Mouse (Mus musculus): Measurements from ENCODE around the gene Tcf12. TPM values are rescaled to one million over a fixed set of nuclear protein-coding genes. Genes with fewer than 3 reads are reported as not detected.

The Tcf12 gene
- polyA plus RNA-seq, 1 experiment from 2014 or later: 29.7 TPM

- no peak overlapping the region for H3K9ac ChIP-seq
- peak overlapping the region; percentile 37; the same call in 1 of the 2 replicates for H3K27ac ChIP-seq (replicated peaks)
- no peak overlapping the region for H3K4me2 ChIP-seq
- H3K4me3 ChIP-seq: no peak overlapping the region
- no peaks in the 10 kb centered on the region for H3K9me3 ChIP-seq
- 52% methylated on average over 2 of the region's 2 CpGs for WGBS
- H3K4me1 ChIP-seq: peaks cover 9% of the 10 kb centered on the region; the same call in 1 of the 2 replicates
- ATAC-seq (ENCODE audit: extremely low read depth, insufficient number of reproducible peaks, low FRiP score, low TSS enrichment): no peak
- H3K36me3 ChIP-seq: peaks cover 74% of the 10 kb centered on the region
- H3K27me3 ChIP-seq (replicated peaks): no peaks in the 10 kb centered on the region
Measured at GRCm38 (mm10) chr9:71874761-71875160, 236.9 kb downstream of the Tcf12 start.

- WGBS: 74% methylated on average over 3 of the region's 3 CpGs
- ATAC-seq (ENCODE audit: extremely low read depth, insufficient number of reproducible peaks, low FRiP score, low TSS enrichment): no peak
- H3K9ac ChIP-seq: no peak overlapping the region
- no peaks in the 10 kb centered on the region for H3K27me3 ChIP-seq (replicated peaks)
- H3K27ac ChIP-seq (replicated peaks): peak overlapping the region; percentile 37; the same call in 1 of the 2 replicates
- peaks cover 77% of the 10 kb centered on the region for H3K36me3 ChIP-seq
- H3K4me3 ChIP-seq: no peak overlapping the region
- no peak overlapping the region for H3K4me2 ChIP-seq
- H3K4me1 ChIP-seq: peaks cover 6% of the 10 kb centered on the region; the same call in 1 of the 2 replicates
- no peaks in the 10 kb centered on the region for H3K9me3 ChIP-seq
Measured at GRCm38 (mm10) chr9:71874035-71874572, 237.6 kb downstream of the Tcf12 start.

- Histone ChIP-seq H3K27me3 (replicated peaks) (no peaks in the 10 kb centered on the region), H3K9ac (no peak overlapping the region), H3K4me1 (peaks cover 15% of the 10 kb centered on the region), H3K9me3 (no peaks in the 10 kb centered on the region), H3K27ac (replicated peaks) (no peak overlapping the region), H3K4me2 (no peak overlapping the region), H3K36me3 (peaks cover 44% of the 10 kb centered on the region), H3K4me3 (no peak overlapping the region)
- no peak for ATAC-seq (ENCODE audit: extremely low read depth, insufficient number of reproducible peaks, low FRiP score, low TSS enrichment)
- WGBS: 91% methylated on average over 7 of the region's 7 CpGs
Measured at GRCm38 (mm10) chr9:71863338-71863737, 248.3 kb downstream of the Tcf12 start.

GRCm38 (mm10) chr9:71861629-71862028 is 250.0 kb downstream of the Tcf12 start:
- Histone ChIP-seq H3K4me3 (no peak overlapping the region), H3K9me3 (no peaks in the 10 kb centered on the region), H3K4me1 (peaks cover 15% of the 10 kb centered on the region), H3K27ac (replicated peaks) (no peak overlapping the region), H3K27me3 (replicated peaks) (no peaks in the 10 kb centered on the region), H3K4me2 (no peak overlapping the region), H3K9ac (no peak overlapping the region), H3K36me3 (peaks cover 46% of the 10 kb centered on the region)
- no peak for ATAC-seq (ENCODE audit: extremely low read depth, insufficient number of reproducible peaks, low FRiP score, low TSS enrichment)
- WGBS: 58% methylated on average over 2 of the region's 2 CpGs

- peaks cover 65% of the 10 kb centered on the region for H3K36me3 ChIP-seq
Measured at GRCm38 (mm10) chr9:71857926-71858325, 253.7 kb downstream of the Tcf12 start.

GRCm38 (mm10) chr9:71853904-71854303 is 257.8 kb downstream of the Tcf12 start:
- ATAC-seq (ENCODE audit: extremely low read depth, insufficient number of reproducible peaks, low FRiP score, low TSS enrichment): no peak
- no peaks in the 10 kb centered on the region for H3K4me1 ChIP-seq

More at GRCm38 (mm10) chr9:71857926-71858325, 253.7 kb downstream of the Tcf12 start:
- 94% methylated on average over 1 of the region's 1 CpGs for WGBS
- H3K4me2 ChIP-seq: no peak overlapping the region
- no peak overlapping the region for H3K4me3 ChIP-seq
- peaks cover 15% of the 10 kb centered on the region for H3K4me1 ChIP-seq
- H3K9me3 ChIP-seq: no peaks in the 10 kb centered on the region
- no peak for ATAC-seq (ENCODE audit: extremely low read depth, insufficient number of reproducible peaks, low FRiP score, low TSS enrichment)
- no peak overlapping the region for H3K9ac ChIP-seq
- H3K27ac ChIP-seq (replicated peaks): no peak overlapping the region
- no peaks in the 10 kb centered on the region for H3K27me3 ChIP-seq (replicated peaks)

GRCm38 (mm10) chr9:71850283-71850682 is 261.4 kb downstream of the Tcf12 start:
- Histone ChIP-seq H3K9ac (no peak overlapping the region), H3K36me3 (peaks cover 92% of the 10 kb centered on the region), H3K4me1 (peaks cover 8% of the 10 kb centered on the region), H3K4me3 (no peak overlapping the region), H3K9me3 (no peaks in the 10 kb centered on the region), H3K27ac (replicated peaks) (no peak overlapping the region), H3K4me2 (no peak overlapping the region), H3K27me3 (replicated peaks) (no peaks in the 10 kb centered on the region)
- 90% methylated on average over 1 of the region's 1 CpGs for WGBS
- no peak for ATAC-seq (ENCODE audit: extremely low read depth, insufficient number of reproducible peaks, low FRiP score, low TSS enrichment)

More at GRCm38 (mm10) chr9:71853904-71854303, 257.8 kb downstream of the Tcf12 start:
- no peak overlapping the region for H3K4me3 ChIP-seq
- H3K9me3 ChIP-seq: no peaks in the 10 kb centered on the region
- no peak overlapping the region for H3K9ac ChIP-seq
- WGBS: 78% methylated on average over 3 of the region's 3 CpGs
- peaks cover 90% of the 10 kb centered on the region for H3K36me3 ChIP-seq
- H3K27me3 ChIP-seq (replicated peaks): no peaks in the 10 kb centered on the region
- H3K27ac ChIP-seq (replicated peaks): no peak overlapping the region
- no peak overlapping the region for H3K4me2 ChIP-seq

GRCm38 (mm10) chr9:71848392-71848791 is 263.3 kb downstream of the Tcf12 start:
- Histone ChIP-seq H3K36me3 (peaks cover 90% of the 10 kb centered on the region), H3K4me2 (no peak overlapping the region), H3K4me3 (no peak overlapping the region), H3K27ac (replicated peaks) (no peak overlapping the region), H3K27me3 (replicated peaks) (no peaks in the 10 kb centered on the region), H3K9me3 (no peaks in the 10 kb centered on the region), H3K9ac (no peak overlapping the region), H3K4me1 (peaks cover 8% of the 10 kb centered on the region)
- no peak for ATAC-seq (ENCODE audit: extremely low read depth, insufficient number of reproducible peaks, low FRiP score, low TSS enrichment)
- WGBS: 92% methylated on average over 3 of the region's 3 CpGs

- WGBS: 87% methylated on average over 9 of the region's 9 CpGs
Measured at GRCm38 (mm10) chr9:71847921-71848320, 263.8 kb downstream of the Tcf12 start.

GRCm38 (mm10) chr9:71841850-71842249 is 269.8 kb downstream of the Tcf12 start:
- Histone ChIP-seq H3K4me1 (peaks cover 8% of the 10 kb centered on the region), H3K27ac (replicated peaks) (no peak overlapping the region), H3K9ac (no peak overlapping the region), H3K27me3 (replicated peaks) (no peaks in the 10 kb centered on the region), H3K36me3 (peaks cover 64% of the 10 kb centered on the region), H3K4me2 (no peak overlapping the region), H3K4me3 (no peak overlapping the region), H3K9me3 (no peaks in the 10 kb centered on the region)
- no peak for ATAC-seq (ENCODE audit: extremely low read depth, insufficient number of reproducible peaks, low FRiP score, low TSS enrichment)
- 82% methylated on average over 5 of the region's 5 CpGs for WGBS

More at GRCm38 (mm10) chr9:71847921-71848320, 263.8 kb downstream of the Tcf12 start:
- Histone ChIP-seq H3K27me3 (replicated peaks) (no peaks in the 10 kb centered on the region), H3K9ac (no peak overlapping the region), H3K36me3 (peaks cover 88% of the 10 kb centered on the region), H3K9me3 (no peaks in the 10 kb centered on the region), H3K4me2 (no peak overlapping the region), H3K4me1 (peaks cover 8% of the 10 kb centered on the region), H3K27ac (replicated peaks) (no peak overlapping the region), H3K4me3 (no peak overlapping the region)
- ATAC-seq (ENCODE audit: extremely low read depth, insufficient number of reproducible peaks, low FRiP score, low TSS enrichment): no peak

- no peaks in the 10 kb centered on the region for H3K9me3 ChIP-seq
- ATAC-seq (ENCODE audit: extremely low read depth, insufficient number of reproducible peaks, low FRiP score, low TSS enrichment): no peak
- peaks cover 23% of the 10 kb centered on the region for H3K36me3 ChIP-seq
- no peak overlapping the region for H3K9ac ChIP-seq
- H3K4me2 ChIP-seq: no peak overlapping the region
- H3K27ac ChIP-seq (replicated peaks): no peak overlapping the region
- H3K4me3 ChIP-seq: no peak overlapping the region
- H3K27me3 ChIP-seq (replicated peaks): no peaks in the 10 kb centered on the region
- H3K4me1 ChIP-seq: 0 out of 2 replicates have a peak, but pooled peaks cover 3% of the 10 kb centered on the region
- WGBS: 66% methylated on average over 5 of the region's 5 CpGs
Measured at GRCm38 (mm10) chr9:71837366-71837765, 274.3 kb downstream of the Tcf12 start.

GRCm38 (mm10) chr9:71836366-71836765 is 275.3 kb downstream of the Tcf12 start:
- ATAC-seq (ENCODE audit: extremely low read depth, insufficient number of reproducible peaks, low FRiP score, low TSS enrichment): no peak
- peaks cover 14% of the 10 kb centered on the region for H3K36me3 ChIP-seq
- H3K27ac ChIP-seq (replicated peaks): no peak overlapping the region
- H3K4me2 ChIP-seq: no peak overlapping the region
- no peak overlapping the region for H3K4me3 ChIP-seq
- no peaks in the 10 kb centered on the region for H3K27me3 ChIP-seq (replicated peaks)
- H3K9me3 ChIP-seq: no peaks in the 10 kb centered on the region
- 85% methylated on average over 1 of the region's 1 CpGs for WGBS
- H3K9ac ChIP-seq: no peak overlapping the region
- H3K4me1 ChIP-seq: 0 out of 2 replicates have a peak, but pooled peaks cover 3% of the 10 kb centered on the region

Measured in heart, embryonic 13.5 days (tissue).